Mouse (Mus musculus) cortical plate, adult 2 months (tissue): Measurements from ENCODE around the gene Lrch3.
"Not testable (repeated sequence)": the region's sequence is repeated elsewhere in the genome, so short reads cannot be mapped to it uniquely, and the experiment has no call there.

Experiments used
- CTCF ChIP-seq: fragments of 200-500 bp; IDR thresholded peaks from 2 replicates; pipeline ENCODE4 v1.5.1; 2011; ENCODE audit warnings: mild to moderate bottlenecking, control low read depth, low read length; ENCODE audit not compliant: insufficient read depth; ENCODE audit errors: extremely low read depth
- POLR2A ChIP-seq: fragments of 200-500 bp; IDR thresholded peaks from 2 replicates; pipeline ENCODE4 v1.6.1; 2011; ENCODE audit warnings: mild to moderate bottlenecking, low read length, control low read depth; ENCODE audit not compliant: insufficient read depth; ENCODE audit errors: extremely low read depth

GRCm38 (mm10) chr16:33058656-33059055, 144.8 kb downstream of the Lrch3 start:
- not testable (repeated sequence) for TF ChIP-seq CTCF, POLR2A
